Mouse (Mus musculus): Measurements from ENCODE around the gene Tenm2.

GRCm38 (mm10) chr11:35998048-35998447, 1237.7 kb downstream of the Tenm2 start:
- no peak for TF ChIP-seq POLR2A (IDR thresholded peaks at IDR 0.05; ENCODE audit: borderline replicate concordance, low read depth, low read length)
- no peak for TF ChIP-seq CTCF (IDR thresholded peaks at IDR 0.05; ENCODE audit: low read depth, low read length)

Measured in bone marrow macrophage, adult 2 months (primary cell).